Mouse (Mus musculus) CH12.LX (cell line): ENCODE data around the gene Smarca1. TPM values are rescaled to one million over a fixed set of nuclear protein-coding genes. Genes with fewer than 3 reads are reported as not detected.

Experiments
- DNase-seq: peaks from one replicate; pipeline ENCODE4 v3.0.0-alpha.2; 2013; ENCODE audit errors: extremely low read depth
- H3K27ac ChIP-seq: 2 replicates; pipeline ENCODE4 v1.5.1; 2012; ENCODE audit warnings: low read depth, mild to moderate bottlenecking, control low read depth, moderate library complexity; ENCODE audit not compliant: insufficient read depth
- H3K27me3 ChIP-seq: replicated peaks from 2 replicates; pipeline ENCODE3; 2012; ENCODE audit warnings: inconsistent platforms
- H3K36me3 ChIP-seq, 2 experiments: replicated peaks in 1 of 2; 2 replicates each; pipeline versions ENCODE3 to v1.6.1; 2012; ENCODE audit warnings: inconsistent platforms in 1 of 2, low read length in 1 of 2, mild to moderate bottlenecking in 1 of 2, mixed read lengths in 1 of 2, moderate library complexity in 1 of 2; ENCODE audit not compliant: control insufficient read depth in 1 of 2, insufficient read depth in 1 of 2
- H3K4me1 ChIP-seq, 2 experiments: 2 replicates each; pipeline ENCODE4 v1.6.1; 2012; ENCODE audit warnings: inconsistent platforms in 1 of 2, moderate library complexity in 1 of 2; ENCODE audit not compliant: insufficient read depth in 2 of 2, control insufficient read depth in 1 of 2
- H3K4me2 ChIP-seq: 2 replicates; pipeline ENCODE4 v1.6.1; 2012; ENCODE audit warnings: low read depth, mild to moderate bottlenecking, control low read depth; ENCODE audit not compliant: poor library complexity, insufficient read depth, severe bottlenecking
- H3K4me3 ChIP-seq, 3 experiments: fragments of 150-350 bp in 1 of 3; sonication (generic) in 1 of 3; replicated peaks in 1 of 3; 2 replicates each; pipeline versions ENCODE3 to v1.5.1; 2011 to 2012; ENCODE audit warnings: low read depth in 2 of 3, low read length in 2 of 3, mild to moderate bottlenecking in 2 of 3, moderate library complexity in 2 of 3, control low read depth in 1 of 3, improper control_type of control experiment in 1 of 3, inconsistent platforms in 1 of 3, mixed read lengths in 1 of 3; ENCODE audit not compliant: poor library complexity in 1 of 3
- H3K79me2 ChIP-seq: replicated peaks from 2 replicates; pipeline ENCODE4 v1.6.1; 2012; ENCODE audit warnings: mild to moderate bottlenecking, moderate library complexity; ENCODE audit not compliant: control insufficient read depth, poor library complexity, insufficient read depth, severe bottlenecking; ENCODE audit errors: extremely low read depth
- H3K9ac ChIP-seq: 2 replicates; pipeline ENCODE4 v1.6.1; 2012; ENCODE audit warnings: low read depth, mild to moderate bottlenecking, control low read depth, moderate library complexity; ENCODE audit not compliant: insufficient read depth
- H3K9me3 ChIP-seq: replicated peaks from 2 replicates; pipeline ENCODE3; 2012; ENCODE audit warnings: low read length, inconsistent platforms, mixed read lengths
- BHLHE40 ChIP-seq: IDR thresholded peaks from 2 replicates; pipeline ENCODE4 v1.6.1; 2011; ENCODE audit warnings: mild to moderate bottlenecking, low read depth, low read length, improper control_type of control experiment
- CHD1 ChIP-seq: IDR thresholded peaks from 2 replicates; pipeline ENCODE4 v1.6.1; 2012; ENCODE audit warnings: low read depth, low read length, improper control_type of control experiment, inconsistent platforms
- CHD2 ChIP-seq: IDR thresholded peaks from 2 replicates; pipeline ENCODE4 v1.6.1; 2011; ENCODE audit warnings: low read length, improper control_type of control experiment
- E2F4 ChIP-seq: IDR thresholded peaks from 2 replicates; pipeline ENCODE4 v1.6.1; 2011; ENCODE audit warnings: low read depth, low read length, improper control_type of control experiment; ENCODE audit not compliant: insufficient replicate concordance
- ELF1 ChIP-seq: IDR thresholded peaks from 2 replicates; pipeline ENCODE4 v1.6.1; 2014; ENCODE audit warnings: low read depth, mild to moderate bottlenecking, inconsistent platforms, low read length, improper control_type of control experiment
- EP300 ChIP-seq: IDR thresholded peaks from 2 replicates; pipeline ENCODE4 v1.6.1; 2011; ENCODE audit warnings: low read length, improper control_type of control experiment
- JUND ChIP-seq: conservative IDR thresholded peaks from 2 replicates; pipeline ENCODE4 v1.6.1; 2011; ENCODE audit warnings: low read depth, low read length, improper control_type of control experiment
- MEF2A ChIP-seq: IDR thresholded peaks from 2 replicates; pipeline ENCODE4 v1.6.1; 2014; ENCODE audit warnings: low read depth, mild to moderate bottlenecking, inconsistent platforms, low read length, improper control_type of control experiment, borderline replicate concordance
- NELFE ChIP-seq: IDR thresholded peaks from 2 replicates; pipeline ENCODE4 v1.6.1; 2011; ENCODE audit warnings: low read depth, low read length, improper control_type of control experiment
- NRF1 ChIP-seq: IDR thresholded peaks from 2 replicates; pipeline ENCODE4 v1.6.1; 2014; ENCODE audit warnings: low read depth, mild to moderate bottlenecking, inconsistent platforms, low read length, improper control_type of control experiment, moderate library complexity
- PAX5 ChIP-seq: IDR thresholded peaks from 2 replicates; pipeline ENCODE4 v1.6.1; 2012; ENCODE audit warnings: low read length, inconsistent platforms, mixed read lengths
- POLR2A ChIP-seq: IDR thresholded peaks from 2 replicates; pipeline ENCODE4 v1.6.1; 2011; ENCODE audit warnings: low read depth, mild to moderate bottlenecking, improper control_type of control experiment, low read length
- RCOR1 ChIP-seq: conservative IDR thresholded peaks from 2 replicates; pipeline ENCODE4 v1.6.1; 2012; ENCODE audit warnings: low read depth, mild to moderate bottlenecking, inconsistent platforms, low read length, improper control_type of control experiment
- SIN3A ChIP-seq: IDR thresholded peaks from 2 replicates; pipeline ENCODE4 v1.6.1; 2012; ENCODE audit warnings: low read length, improper control_type of control experiment, inconsistent platforms
- TCF12 ChIP-seq: IDR thresholded peaks from 2 replicates; pipeline ENCODE4 v1.6.1; 2014; ENCODE audit warnings: low read depth, mild to moderate bottlenecking, inconsistent platforms, low read length, improper control_type of control experiment
- ZC3H11A ChIP-seq: IDR thresholded peaks from 2 replicates; pipeline ENCODE4 v1.6.1; 2012; ENCODE audit warnings: low read depth, mild to moderate bottlenecking, inconsistent platforms, low read length, improper control_type of control experiment
- ZKSCAN1 ChIP-seq: IDR thresholded peaks from 2 replicates; pipeline ENCODE4 v1.6.1; 2012; ENCODE audit warnings: low read depth, inconsistent platforms, low read length, improper control_type of control experiment, borderline replicate concordance
- ZNF384 ChIP-seq: IDR thresholded peaks from 2 replicates; pipeline ENCODE4 v1.6.1; 2012; ENCODE audit warnings: low read depth, low read length, improper control_type of control experiment, inconsistent platforms
- dilution Hi-C: fragments of 300-500 bp; cut with MboI; formaldehyde crosslinking; loops from 2 replicates; pipeline ENCODE4 v1.14.3; 2020; ENCODE audit warnings: low sequenced_read_pairs; ENCODE audit not compliant: extremely low pct_unique_long_range_greater_than_20kb, extremely low pct_ligation_motif_present
- in situ Hi-C: fragments of 300-500 bp; cut with MboI; formaldehyde crosslinking; loops from 3 replicates; pipeline ENCODE4 v1.14.3; 2019; ENCODE audit warnings: low sequenced_read_pairs, low pct_ligation_motif_present, low pct_unique_long_range_greater_than_20kb, mixed read lengths
- polyA plus RNA-seq: library from polyadenylated mRNA; unstranded; fragments of >175 nt; gene quantifications from 2 replicates; pipeline ENCODE4 v1.2.1, GENCODE M21; 2012; ENCODE audit warnings: low read depth; ENCODE audit not compliant: insufficient read length
- total RNA-seq, 2 experiments: library from RNA; depleted of rRNA; stranded (reverse); fragments of 300-350 nt in 1 of 2; fragments of >200 nt in 1 of 2; gene quantifications; 2 replicates each; pipeline ENCODE4 v1.2.3; 2012 to 2014

Smarca1 gene
- total and polyA plus RNA-seq, 3 experiments: 0.28 to 0.46 (median 0.42) TPM

GRCm38 (mm10) chrX:47912306-47912792 is 19.6 kb upstream of the Smarca1 start, which contains the start of gene Ocrl (continued):
- TF ChIP-seq RCOR1: no peak
- TF ChIP-seq MEF2A: no peak
- 0 out of 2 replicates have a peak, but pooled peaks have one; percentile 26 for TF ChIP-seq NELFE
- no peak for TF ChIP-seq TCF12
- no peak for TF ChIP-seq ZNF384
- TF ChIP-seq ZKSCAN1: no peak

- no peak for TF ChIP-seq EP300
- TF ChIP-seq CHD2: 0 out of 2 replicates have a peak, but pooled peaks have one; percentile 32
- in situ Hi-C loops: no loop called here
- no peak overlapping the region for H3K27ac ChIP-seq
- H3K4me3 ChIP-seq: peak overlapping the region in 2 of 3 experiments; percentile 56 to 61
- H3K79me2 ChIP-seq: no peaks in the 10 kb centered on the region
- DNase-seq: no peak
- H3K4me1 ChIP-seq: no peaks in the 10 kb centered on the region; a peak in 1 of 4 replicates
- dilution Hi-C loops: no loop called here
- no peaks in the 10 kb centered on the region for H3K27me3 ChIP-seq
- H3K4me2 ChIP-seq: peak overlapping the region; percentile 99
- no peak overlapping the region for H3K9ac ChIP-seq
- H3K9me3 ChIP-seq: no peaks in the 10 kb centered on the region
- no peaks in the 10 kb centered on the region for H3K36me3 ChIP-seq
Observed at GRCm38 (mm10) chrX:47891907-47892430, 805 bp downstream of the Smarca1 start.

- in situ Hi-C loops: no loop called here
- H3K4me2 ChIP-seq: peak overlapping the region; percentile 99
- peak overlapping the region in 2 of 3 experiments; percentile 56 to 61 for H3K4me3 ChIP-seq
- H3K79me2 ChIP-seq: no peaks in the 10 kb centered on the region
- no peak for DNase-seq
- no peak overlapping the region for H3K9ac ChIP-seq
- no peaks in the 10 kb centered on the region for H3K27me3 ChIP-seq
- H3K27ac ChIP-seq: no peak overlapping the region
- H3K9me3 ChIP-seq: no peaks in the 10 kb centered on the region
- H3K4me1 ChIP-seq: no peaks in the 10 kb centered on the region; a peak in 1 of 4 replicates
- no peaks in the 10 kb centered on the region for H3K36me3 ChIP-seq
- dilution Hi-C loops: no loop called here
- TF ChIP-seq PAX5 (no peak), ELF1 (no peak), E2F4 (no peak), ZC3H11A (no peak), NRF1 (no peak), MEF2A (no peak), SIN3A (no peak), NELFE (no peak), POLR2A (no peak), CHD2 (no peak), CHD1 (no peak), BHLHE40 (no peak), JUND (no peak)
Observed at GRCm38 (mm10) chrX:47891243-47891906, 1.4 kb downstream of the Smarca1 start.
